Mouse (Mus musculus) ES-E14 (cell line): ENCODE measurements at regions not wholly inside any gene's neighbourhood (a gene's known extent, or its start where the extent isn't known, plus 50 kb on each side); places are given as distances from the start of the nearest gene placed in this dataset.

ENCODE experiments used
- DNase-seq: peaks from one replicate; pipeline ENCODE4 v3.0.0-alpha.2; 2013; ENCODE audit warnings: low read depth, low spot score
- H3K27ac ChIP-seq: 2 replicates; pipeline ENCODE4 v1.5.1; 2012; ENCODE audit warnings: low read depth, mild to moderate bottlenecking, low read length, moderate library complexity, mixed read lengths; ENCODE audit not compliant: poor library complexity, insufficient read depth, severe bottlenecking
- H3K36me3 ChIP-seq: 2 replicates; pipeline ENCODE4 v1.6.1; 2012; ENCODE audit warnings: mild to moderate bottlenecking, low read length, moderate library complexity, mixed read lengths; ENCODE audit not compliant: control insufficient read depth, poor library complexity, insufficient read depth, severe bottlenecking
- H3K4me1 ChIP-seq, 2 experiments: fragments of 150-350 bp in 1 of 2; sonication (generic) in 1 of 2; 2 replicates each; pipeline ENCODE4 v1.6.1; 2012; ENCODE audit warnings: low read length in 2 of 2, mild to moderate bottlenecking in 1 of 2, mixed read lengths in 1 of 2; ENCODE audit not compliant: control insufficient read depth in 2 of 2, insufficient read depth in 2 of 2, poor library complexity in 1 of 2
- H3K4me3 ChIP-seq, 2 experiments: fragments of 150-350 bp in 1 of 2; sonication (generic) in 1 of 2; 2 replicates each; pipeline ENCODE4 v1.5.1; 2012; ENCODE audit warnings: low read length in 2 of 2, low read depth in 1 of 2, mild to moderate bottlenecking in 1 of 2, mixed read lengths in 1 of 2; ENCODE audit not compliant: insufficient read depth in 1 of 2, poor library complexity in 1 of 2, severe bottlenecking in 1 of 2
- H3K9ac ChIP-seq: 2 replicates; pipeline ENCODE4 v1.6.1; 2012; ENCODE audit warnings: low read depth, mild to moderate bottlenecking, low read length, mixed read lengths; ENCODE audit not compliant: poor library complexity, insufficient read depth, severe bottlenecking
- H3K9me3 ChIP-seq: fragments of 150-350 bp; sonication (generic); 2 replicates; pipeline ENCODE4 v1.6.1; 2012; ENCODE audit warnings: low read depth, mild to moderate bottlenecking, low read length; ENCODE audit not compliant: control insufficient read depth, insufficient read depth
- CHD2 ChIP-seq: IDR thresholded peaks from 2 replicates; pipeline ENCODE4 v1.6.1; 2014; ENCODE audit warnings: mild to moderate bottlenecking, low read depth, low read length, inconsistent platforms
- HCFC1 ChIP-seq: IDR thresholded peaks from 2 replicates; pipeline ENCODE4 v1.6.1; 2012; ENCODE audit warnings: low read length, inconsistent platforms, borderline replicate concordance; ENCODE audit not compliant: insufficient read depth
- MAFK ChIP-seq: IDR thresholded peaks from 2 replicates; pipeline ENCODE4 v1.6.1; 2014; ENCODE audit warnings: mild to moderate bottlenecking, low read depth, low read length, inconsistent platforms; ENCODE audit not compliant: insufficient read depth
- ZC3H11A ChIP-seq: IDR thresholded peaks from 2 replicates; pipeline ENCODE4 v1.6.1; 2012; ENCODE audit warnings: low read depth, mild to moderate bottlenecking, inconsistent platforms, low read length, borderline replicate concordance
- ZNF384 ChIP-seq: IDR thresholded peaks from 2 replicates; pipeline ENCODE4 v1.6.1; 2012; ENCODE audit warnings: low read depth, low read length, inconsistent platforms
- in situ Hi-C, 2 experiments: fragments of 600-800 bp; cut with MboI; formaldehyde crosslinking; loops; one replicate each; pipeline ENCODE4 v1.15.1; 2025; ENCODE audit warnings: low sequenced_read_pairs in 2 of 2, inconsistent platforms in 1 of 2; ENCODE audit not compliant: unreplicated experiment in 2 of 2

DNA sequence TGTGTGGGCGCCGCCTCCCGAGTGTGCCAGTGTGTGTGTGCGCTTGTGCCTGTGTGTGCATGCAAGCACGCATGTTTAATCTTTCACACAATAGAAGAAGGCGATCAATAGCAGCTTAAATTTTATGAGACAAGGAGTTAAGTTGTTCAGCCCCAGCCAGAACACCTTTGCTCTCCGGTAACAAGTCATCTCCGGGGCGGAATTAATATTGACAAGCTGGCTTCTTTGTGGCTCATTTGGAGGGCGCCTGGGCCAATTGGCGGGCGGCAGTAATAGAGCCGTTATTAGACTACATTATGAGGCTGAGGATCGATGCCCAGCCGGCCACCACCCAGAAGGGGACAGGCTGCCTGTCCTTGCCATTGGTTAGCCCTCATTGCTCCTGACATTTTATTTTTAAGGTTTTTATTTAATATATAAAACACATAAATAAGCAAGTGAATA lies 142.6 kb upstream of the Irx4 start:
- Histone ChIP-seq H3K9ac (no peak overlapping the region), H3K4me1 (0 out of 4 replicates have a peak, but pooled peaks cover 0 to 1% of the 10 kb centered on the region in 2 experiments), H3K9me3 (no peaks in the 10 kb centered on the region), H3K4me3 (peak overlapping the region; percentile 14 to 28; a peak in 2 of 4 replicates), H3K36me3 (no peaks in the 10 kb centered on the region), H3K27ac (no peak overlapping the region)
- TF ChIP-seq CHD2 (no peak), ZC3H11A (no peak), HCFC1 (no peak), MAFK (no peak), ZNF384 (no peak)
- DNase-seq, result no peak
- in situ Hi-C loops, result no loop called here

DNA sequence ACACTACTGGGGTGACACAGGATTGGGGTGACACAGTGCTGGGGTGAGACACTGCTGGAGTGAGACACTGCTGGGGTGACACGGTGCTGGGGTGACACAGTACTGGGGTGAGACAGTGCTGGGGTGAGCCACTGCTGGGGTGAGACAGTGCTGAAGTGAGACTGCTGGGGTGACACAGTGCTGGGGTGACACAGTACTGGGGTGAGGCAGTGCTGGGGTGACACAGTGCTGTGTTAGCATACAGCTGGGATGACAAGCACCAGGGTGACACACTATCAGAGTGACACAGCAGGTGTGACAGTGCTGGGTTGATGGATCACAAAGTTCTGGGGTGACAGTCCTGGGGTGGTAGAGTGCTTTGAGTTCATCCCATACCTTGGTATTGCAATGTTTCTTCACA lies 137.3 kb upstream of the Irx4 start:
- Histone ChIP-seq H3K9ac (no peak overlapping the region), H3K4me1 (no peaks in the 10 kb centered on the region), H3K36me3 (no peaks in the 10 kb centered on the region), H3K4me3 (no peak overlapping the region), H3K9me3 (no peaks in the 10 kb centered on the region), H3K27ac (no peak overlapping the region)
- in situ Hi-C loops, result no loop called here
- TF ChIP-seq ZC3H11A (no peak), CHD2 (no peak), MAFK (no peak), ZNF384 (no peak), HCFC1 (no peak)
- no peak for DNase-seq

DNA sequence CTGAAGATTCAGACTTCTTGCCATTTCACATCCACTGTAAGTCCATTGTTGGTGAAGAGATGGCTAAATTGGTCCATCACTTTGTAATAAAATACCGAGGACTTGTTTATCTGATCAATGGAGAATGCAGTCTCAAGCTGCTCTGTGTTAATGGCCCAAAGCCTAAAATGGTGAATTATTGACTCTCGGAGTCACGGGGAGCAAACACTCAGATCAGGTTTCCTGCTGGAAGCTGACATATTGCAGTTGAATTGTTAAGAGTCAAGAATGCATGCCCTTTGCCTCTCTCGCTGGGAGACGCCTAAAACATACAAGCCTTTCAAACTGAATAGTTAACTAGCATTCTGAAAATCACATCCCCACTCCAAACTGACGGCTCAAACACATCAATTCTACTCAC lies 129.0 kb upstream of the Irx4 start:
- DNase-seq, result no peak
- Histone ChIP-seq H3K27ac (no peak overlapping the region), H3K9me3 (no peaks in the 10 kb centered on the region), H3K4me1 (no peaks in the 10 kb centered on the region; a peak in 1 of 4 replicates), H3K4me3 (no peak overlapping the region), H3K36me3 (no peaks in the 10 kb centered on the region), H3K9ac (no peak overlapping the region)
- no peak for TF ChIP-seq ZNF384
- TF ChIP-seq HCFC1, result no peak
- TF ChIP-seq CHD2, result no peak
- no peak for TF ChIP-seq MAFK
- no peak for TF ChIP-seq ZC3H11A
- in situ Hi-C loops, result no loop called here

DNA sequence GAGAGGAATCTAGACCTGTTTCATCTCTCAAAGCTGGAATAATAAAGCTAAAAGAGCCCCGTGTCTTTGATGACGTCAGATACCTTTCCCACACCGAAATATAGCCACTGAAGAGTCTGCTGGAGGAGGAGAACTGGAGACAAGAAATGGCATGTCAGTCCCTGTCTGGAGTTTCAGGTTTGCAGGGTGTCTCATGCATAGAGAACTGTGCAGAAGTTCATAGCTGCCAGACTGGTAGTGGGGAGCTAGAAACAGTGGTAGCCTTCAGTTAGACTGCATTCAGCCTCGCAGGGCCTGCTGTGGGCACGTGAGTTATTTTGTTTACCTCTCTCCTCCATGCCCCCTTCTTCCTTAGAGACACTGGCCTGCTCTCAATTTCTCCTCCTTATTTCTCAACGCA lies 127.5 kb upstream of the Irx4 start:
- no peak for DNase-seq
- H3K9ac ChIP-seq, result no peak overlapping the region
- in situ Hi-C loops, result no loop called here
- no peaks in the 10 kb centered on the region for H3K36me3 ChIP-seq
- no peak overlapping the region for H3K4me3 ChIP-seq
- H3K4me1 ChIP-seq, result no peaks in the 10 kb centered on the region; a peak in 1 of 4 replicates
- no peak overlapping the region for H3K27ac ChIP-seq
- H3K9me3 ChIP-seq, result no peaks in the 10 kb centered on the region
- TF ChIP-seq HCFC1 (no peak), ZC3H11A (no peak), CHD2 (no peak), ZNF384 (no peak), MAFK (no peak)

DNA sequence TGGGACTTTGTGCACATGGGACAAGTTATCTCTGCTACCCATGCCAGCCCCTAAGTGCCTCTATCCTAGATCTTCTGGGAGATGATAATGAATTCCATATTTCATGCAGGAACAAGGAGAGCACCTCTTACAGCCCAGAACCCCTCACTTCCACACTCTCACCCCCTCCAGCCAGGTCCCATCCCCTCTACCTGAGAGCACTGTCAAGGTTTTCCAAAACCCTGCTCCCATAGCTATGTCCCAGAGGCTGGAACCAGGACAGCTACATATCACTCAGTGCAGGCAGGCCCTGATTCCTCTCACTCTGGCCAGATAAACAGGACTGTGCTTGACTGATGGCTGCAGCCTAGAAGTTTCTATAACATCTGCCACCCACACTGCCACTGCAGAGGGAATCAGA lies 125.3 kb upstream of the Irx4 start:
- H3K4me3 ChIP-seq, result no peak overlapping the region
- in situ Hi-C loops, result no loop called here
- H3K9ac ChIP-seq, result no peak overlapping the region
- no peaks in the 10 kb centered on the region; a peak in 1 of 4 replicates for H3K4me1 ChIP-seq
- H3K9me3 ChIP-seq, result no peaks in the 10 kb centered on the region
- H3K36me3 ChIP-seq, result no peaks in the 10 kb centered on the region
- no peak for DNase-seq
- TF ChIP-seq HCFC1 (no peak), ZNF384 (no peak), MAFK (no peak), CHD2 (no peak), ZC3H11A (no peak)
- H3K27ac ChIP-seq, result no peak overlapping the region
